Mouse (Mus musculus): ENCODE data around the gene Col7a1. TPM values are rescaled to one million over a fixed set of nuclear protein-coding genes. Genes with fewer than 3 reads are reported as not detected.

Gene Col7a1
- polyA plus RNA-seq, 1 experiment from 2014 or later = 0.64 TPM

DNA sequence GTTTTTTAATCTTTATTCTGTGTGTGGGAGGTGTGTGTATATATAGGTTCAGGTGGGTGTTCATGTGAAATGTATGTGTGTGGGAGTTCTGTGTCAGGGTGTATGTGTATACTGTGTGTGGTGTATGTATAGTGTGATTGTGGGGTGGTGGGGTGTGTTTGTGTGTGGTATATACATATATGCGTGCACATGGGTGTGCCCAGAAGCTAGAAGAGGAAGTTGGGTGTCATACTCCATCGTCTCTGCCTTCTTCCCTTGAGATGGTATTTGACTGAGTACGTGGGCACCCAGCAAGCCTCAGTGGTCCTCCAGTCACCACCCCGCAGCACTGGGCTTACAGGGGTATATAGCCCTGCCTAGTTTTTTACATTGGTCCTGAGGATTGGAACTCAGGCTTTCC lies 68.0 kb downstream of the Col7a1 start:
- no peaks in the 10 kb centered on the region for H3K27me3 ChIP-seq (ENCODE audit: control insufficient read depth, insufficient read depth, low read length)
- H3K9ac ChIP-seq (replicated peaks; ENCODE audit: low read depth, low read length) = no peak overlapping the region
- WGBS = 92% methylated on average over 4 of the region's 4 CpGs
- 0 out of 2 replicates have a peak, but pooled peaks cover 2% of the 10 kb centered on the region for H3K36me3 ChIP-seq (ENCODE audit: control insufficient read depth, insufficient read depth, low read length)
- no peak for ATAC-seq (ENCODE audit: low read depth)
- H3K9me3 ChIP-seq (ENCODE audit: control insufficient read depth, low read length) = no peaks in the 10 kb centered on the region
- H3K27ac ChIP-seq (ENCODE audit: low read depth, low read length) = no peak overlapping the region
- H3K4me2 ChIP-seq (ENCODE audit: low read depth, low read length) = no peak overlapping the region
- no peak overlapping the region for H3K4me3 ChIP-seq (ENCODE audit: low read depth, low read length)
- no peaks in the 10 kb centered on the region for H3K4me1 ChIP-seq (ENCODE audit: control insufficient read depth, insufficient read depth, low read length)

DNA sequence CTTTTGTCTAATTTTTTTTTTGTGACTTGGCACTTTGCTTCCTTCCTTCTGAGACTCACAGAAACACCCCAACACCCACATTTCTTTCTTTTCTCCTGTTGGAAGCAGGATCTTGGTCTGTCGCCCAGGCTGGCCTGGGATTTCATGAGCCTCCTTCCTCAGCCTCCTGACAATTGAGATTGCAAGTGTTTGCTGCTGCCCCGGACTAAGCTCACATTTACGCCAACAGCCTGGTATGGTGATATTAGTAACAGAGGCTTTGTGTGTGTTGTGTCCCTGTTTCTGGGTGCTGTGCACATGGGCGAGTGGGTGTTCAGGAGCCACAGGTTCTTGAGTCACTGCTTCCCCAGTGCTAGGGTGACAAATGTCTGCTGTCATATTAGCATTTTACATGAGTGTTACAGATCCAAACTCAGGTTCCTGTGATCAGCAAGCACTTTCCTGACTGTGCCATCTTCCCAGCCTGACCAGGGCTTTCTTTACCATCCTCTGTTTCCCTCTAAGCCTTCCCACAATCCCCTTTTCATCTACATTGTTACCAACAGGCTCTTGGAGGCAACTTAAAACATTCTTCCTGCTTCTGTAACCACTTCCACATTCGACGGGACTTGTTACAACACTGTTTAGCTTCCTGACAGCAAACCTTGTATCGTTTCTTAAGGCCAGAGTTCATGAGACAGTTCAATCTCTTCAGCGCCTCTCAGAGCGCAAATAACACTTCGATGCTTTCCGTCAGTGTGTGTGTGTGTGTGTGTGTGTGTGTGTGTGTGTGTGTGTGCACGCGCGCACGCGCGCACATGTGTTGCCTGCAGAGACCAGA lies 69.7 kb downstream of the Col7a1 start:
- WGBS = 92% methylated on average over 17 of the region's 17 CpGs
- H3K4me1 ChIP-seq (ENCODE audit: control insufficient read depth, insufficient read depth, low read length) = no peaks in the 10 kb centered on the region
- H3K27me3 ChIP-seq (ENCODE audit: control insufficient read depth, insufficient read depth, low read length) = no peaks in the 10 kb centered on the region
- no peaks in the 10 kb centered on the region for H3K9me3 ChIP-seq (ENCODE audit: control insufficient read depth, low read length)
- 0 out of 2 replicates have a peak, but pooled peaks cover 2% of the 10 kb centered on the region for H3K36me3 ChIP-seq (ENCODE audit: control insufficient read depth, insufficient read depth, low read length)
- no peak overlapping the region for H3K4me3 ChIP-seq (ENCODE audit: low read depth, low read length)
- no peak overlapping the region for H3K27ac ChIP-seq (ENCODE audit: low read depth, low read length)
- H3K9ac ChIP-seq (replicated peaks; ENCODE audit: low read depth, low read length) = no peak overlapping the region
- no peak for ATAC-seq (ENCODE audit: low read depth)
- no peak overlapping the region for H3K4me2 ChIP-seq (ENCODE audit: low read depth, low read length)

DNA sequence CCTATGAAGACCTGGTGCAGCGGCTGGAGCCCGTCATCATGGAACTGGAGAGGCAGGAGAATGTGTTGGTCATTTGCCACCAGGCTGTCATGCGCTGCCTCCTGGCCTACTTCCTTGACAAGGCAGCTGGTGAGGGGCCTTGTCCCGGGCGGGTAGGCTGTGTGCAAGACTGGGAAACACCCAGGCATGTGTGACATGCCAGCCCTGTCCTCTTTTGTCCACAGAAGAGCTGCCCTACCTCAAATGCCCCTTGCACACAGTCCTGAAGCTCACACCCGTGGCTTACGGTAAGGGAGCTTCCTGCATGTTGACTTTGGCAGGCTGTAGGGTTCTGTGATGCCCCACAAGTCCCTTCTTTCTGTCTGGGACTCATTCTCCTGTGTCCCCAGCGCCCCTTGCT lies 74.1 kb downstream of the Col7a1 start:
- no peak for ATAC-seq (ENCODE audit: low read depth)
- Histone ChIP-seq H3K27me3 (ENCODE audit: control insufficient read depth, insufficient read depth, low read length) (no peaks in the 10 kb centered on the region), H3K4me1 (ENCODE audit: control insufficient read depth, insufficient read depth, low read length) (no peaks in the 10 kb centered on the region), H3K4me3 (ENCODE audit: low read depth, low read length) (no peak overlapping the region), H3K9me3 (ENCODE audit: control insufficient read depth, low read length) (no peaks in the 10 kb centered on the region), H3K27ac (ENCODE audit: low read depth, low read length) (no peak overlapping the region), H3K4me2 (ENCODE audit: low read depth, low read length) (no peak overlapping the region), H3K36me3 (ENCODE audit: control insufficient read depth, insufficient read depth, low read length) (peaks cover 5% of the 10 kb centered on the region; the same call in 1 of the 2 replicates), H3K9ac (replicated peaks; ENCODE audit: low read depth, low read length) (no peak overlapping the region)
- 83% methylated on average over 8 of the region's 8 CpGs for WGBS

DNA sequence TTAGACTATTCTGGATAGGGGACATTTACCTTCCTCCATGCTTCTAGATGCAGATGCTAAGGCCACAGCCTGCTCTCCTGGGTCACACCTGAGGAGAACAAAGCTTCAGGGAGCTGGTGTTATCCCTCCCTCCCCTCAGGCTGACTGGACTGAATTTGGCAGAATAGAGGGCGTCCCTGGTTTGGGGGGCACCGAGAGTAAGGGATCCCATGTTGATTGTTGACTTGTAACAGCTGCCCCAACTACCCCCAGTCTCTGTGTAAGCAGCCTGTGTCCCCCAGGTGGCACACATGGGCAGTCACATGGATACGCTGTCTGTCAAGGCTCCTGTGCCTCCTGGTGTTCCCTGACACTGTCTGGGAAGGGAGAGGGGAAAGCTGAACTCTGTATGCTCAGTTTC lies 75.0 kb downstream of the Col7a1 start:
- Histone ChIP-seq H3K9ac (replicated peaks; ENCODE audit: low read depth, low read length) (no peak overlapping the region), H3K27ac (ENCODE audit: low read depth, low read length) (no peak overlapping the region), H3K9me3 (ENCODE audit: control insufficient read depth, low read length) (no peaks in the 10 kb centered on the region), H3K4me3 (ENCODE audit: low read depth, low read length) (no peak overlapping the region), H3K27me3 (ENCODE audit: control insufficient read depth, insufficient read depth, low read length) (no peaks in the 10 kb centered on the region), H3K4me2 (ENCODE audit: low read depth, low read length) (no peak overlapping the region), H3K4me1 (ENCODE audit: control insufficient read depth, insufficient read depth, low read length) (no peaks in the 10 kb centered on the region), H3K36me3 (ENCODE audit: control insufficient read depth, insufficient read depth, low read length) (peaks cover 4% of the 10 kb centered on the region; the same call in 1 of the 2 replicates)
- no peak for ATAC-seq (ENCODE audit: low read depth)
- WGBS = 80% methylated on average over 3 of the region's 3 CpGs

DNA sequence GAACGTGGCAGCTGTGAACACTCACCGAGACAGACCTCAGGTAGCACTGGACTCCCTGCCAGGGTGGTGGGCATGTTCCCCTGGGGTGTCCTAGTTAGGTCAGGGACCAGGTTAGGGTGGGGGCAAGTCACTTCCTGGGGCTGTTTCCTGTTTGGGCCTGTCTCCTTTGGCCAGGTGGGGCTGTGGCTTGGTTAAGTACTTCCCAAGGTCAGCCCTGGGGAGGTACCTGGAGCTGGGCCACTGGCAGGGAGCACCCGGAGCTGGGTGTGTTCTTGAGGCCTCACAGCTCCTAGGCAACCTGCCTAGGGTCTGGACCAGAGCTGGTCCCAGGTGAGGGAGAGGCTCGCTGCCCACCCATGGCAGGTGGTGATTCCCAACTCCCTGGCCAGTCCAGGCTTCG lies 75.5 kb downstream of the Col7a1 start:
- no peaks in the 10 kb centered on the region for H3K4me1 ChIP-seq (ENCODE audit: control insufficient read depth, insufficient read depth, low read length)
- ATAC-seq (ENCODE audit: low read depth) = no peak
- no peaks in the 10 kb centered on the region for H3K9me3 ChIP-seq (ENCODE audit: control insufficient read depth, low read length)
- no peak overlapping the region for H3K9ac ChIP-seq (replicated peaks; ENCODE audit: low read depth, low read length)
- no peak overlapping the region for H3K4me2 ChIP-seq (ENCODE audit: low read depth, low read length)
- 80% methylated on average over 5 of the region's 5 CpGs for WGBS
- H3K27me3 ChIP-seq (ENCODE audit: control insufficient read depth, insufficient read depth, low read length) = no peaks in the 10 kb centered on the region
- H3K4me3 ChIP-seq (ENCODE audit: low read depth, low read length) = no peak overlapping the region
- peaks cover 3% of the 10 kb centered on the region; the same call in 1 of the 2 replicates for H3K36me3 ChIP-seq (ENCODE audit: control insufficient read depth, insufficient read depth, low read length)
- no peak overlapping the region for H3K27ac ChIP-seq (ENCODE audit: low read depth, low read length)

DNA sequence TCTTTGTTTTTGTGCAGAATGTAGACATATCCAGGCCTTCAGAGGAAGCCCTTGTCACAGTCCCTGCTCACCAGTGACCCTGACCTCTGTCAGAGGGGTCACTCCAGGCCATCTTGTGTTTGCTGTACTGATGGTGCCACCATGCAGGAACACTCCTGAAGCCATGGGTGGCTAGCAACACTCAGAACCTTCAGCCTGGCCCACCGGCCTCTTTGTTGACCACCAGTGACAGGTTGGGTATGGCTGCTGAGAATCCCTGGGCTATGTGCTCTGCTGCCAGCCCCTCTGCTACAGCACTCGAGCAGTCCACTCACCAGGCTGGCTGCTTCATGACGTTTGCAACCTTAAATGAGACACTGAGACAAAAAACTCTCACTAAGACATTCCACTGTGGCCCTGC lies 76.9 kb downstream of the Col7a1 start:
- no peak overlapping the region for H3K27ac ChIP-seq (ENCODE audit: low read depth, low read length)
- H3K4me1 ChIP-seq (ENCODE audit: control insufficient read depth, insufficient read depth, low read length) = no peaks in the 10 kb centered on the region
- ATAC-seq (ENCODE audit: low read depth) = no peak
- H3K9ac ChIP-seq (replicated peaks; ENCODE audit: low read depth, low read length) = no peak overlapping the region
- H3K36me3 ChIP-seq (ENCODE audit: control insufficient read depth, insufficient read depth, low read length) = peaks cover 3% of the 10 kb centered on the region; the same call in 1 of the 2 replicates
- WGBS = 80% methylated on average over 3 of the region's 3 CpGs
- H3K9me3 ChIP-seq (ENCODE audit: control insufficient read depth, low read length) = no peaks in the 10 kb centered on the region
- H3K4me2 ChIP-seq (ENCODE audit: low read depth, low read length) = no peak overlapping the region
- H3K4me3 ChIP-seq (ENCODE audit: low read depth, low read length) = no peak overlapping the region
- no peaks in the 10 kb centered on the region for H3K27me3 ChIP-seq (ENCODE audit: control insufficient read depth, insufficient read depth, low read length)

DNA sequence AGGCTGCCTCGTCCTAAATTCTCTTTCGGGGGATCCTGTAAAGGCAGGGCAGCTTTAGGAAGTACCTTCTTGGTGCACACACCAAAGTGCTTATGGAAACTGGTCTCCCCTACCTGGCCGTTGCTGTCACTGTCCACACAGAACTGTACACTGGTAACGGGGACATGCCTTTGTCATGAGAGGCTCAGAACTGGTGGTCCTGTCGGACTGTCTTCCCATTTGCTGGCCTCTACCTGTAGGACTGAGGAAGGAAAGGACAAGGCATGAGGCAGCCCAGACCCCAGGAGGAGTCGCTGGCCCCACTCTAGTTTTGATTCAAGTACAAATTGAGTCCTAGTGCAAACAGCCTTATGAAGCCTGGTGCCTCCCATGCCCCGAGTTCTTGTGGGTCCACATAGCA lies 77.6 kb downstream of the Col7a1 start:
- Histone ChIP-seq H3K27ac (ENCODE audit: low read depth, low read length) (no peak overlapping the region), H3K4me1 (ENCODE audit: control insufficient read depth, insufficient read depth, low read length) (no peaks in the 10 kb centered on the region), H3K4me2 (ENCODE audit: low read depth, low read length) (no peak overlapping the region), H3K36me3 (ENCODE audit: control insufficient read depth, insufficient read depth, low read length) (peaks cover 3% of the 10 kb centered on the region; the same call in 1 of the 2 replicates), H3K4me3 (ENCODE audit: low read depth, low read length) (no peak overlapping the region), H3K9me3 (ENCODE audit: control insufficient read depth, low read length) (no peaks in the 10 kb centered on the region), H3K27me3 (ENCODE audit: control insufficient read depth, insufficient read depth, low read length) (no peaks in the 10 kb centered on the region), H3K9ac (replicated peaks; ENCODE audit: low read depth, low read length) (no peak overlapping the region)
- WGBS = 92% methylated on average over 7 of the region's 7 CpGs
- no peak for ATAC-seq (ENCODE audit: low read depth)

DNA sequence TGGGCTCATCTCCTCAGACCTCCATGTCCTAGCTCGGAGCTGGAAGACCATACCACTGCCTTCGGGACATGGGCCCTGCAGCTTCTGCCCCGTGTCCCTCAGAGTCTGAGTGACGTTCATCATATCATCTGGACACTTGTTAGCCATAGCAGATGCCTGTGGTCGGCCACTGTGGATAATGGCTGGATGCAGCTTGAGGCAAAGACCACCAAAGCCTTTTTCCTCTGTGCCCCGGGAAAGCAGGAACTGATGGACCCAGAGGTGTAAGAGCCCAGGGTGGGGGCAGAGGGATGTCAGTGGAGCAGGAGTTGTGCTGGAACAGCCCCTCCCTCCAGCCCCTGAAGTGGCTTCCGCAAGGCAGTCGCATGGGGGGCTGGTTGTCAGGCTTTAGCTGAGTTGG lies 78.3 kb downstream of the Col7a1 start:
- WGBS = 82% methylated on average over 8 of the region's 8 CpGs
- Histone ChIP-seq H3K9me3 (ENCODE audit: control insufficient read depth, low read length) (no peaks in the 10 kb centered on the region), H3K4me1 (ENCODE audit: control insufficient read depth, insufficient read depth, low read length) (no peaks in the 10 kb centered on the region), H3K9ac (replicated peaks; ENCODE audit: low read depth, low read length) (no peak overlapping the region), H3K36me3 (ENCODE audit: control insufficient read depth, insufficient read depth, low read length) (peaks cover 3% of the 10 kb centered on the region; the same call in 1 of the 2 replicates), H3K27ac (ENCODE audit: low read depth, low read length) (no peak overlapping the region), H3K4me2 (ENCODE audit: low read depth, low read length) (no peak overlapping the region), H3K4me3 (ENCODE audit: low read depth, low read length) (no peak overlapping the region), H3K27me3 (ENCODE audit: control insufficient read depth, insufficient read depth, low read length) (no peaks in the 10 kb centered on the region)
- no peak for ATAC-seq (ENCODE audit: low read depth)

DNA sequence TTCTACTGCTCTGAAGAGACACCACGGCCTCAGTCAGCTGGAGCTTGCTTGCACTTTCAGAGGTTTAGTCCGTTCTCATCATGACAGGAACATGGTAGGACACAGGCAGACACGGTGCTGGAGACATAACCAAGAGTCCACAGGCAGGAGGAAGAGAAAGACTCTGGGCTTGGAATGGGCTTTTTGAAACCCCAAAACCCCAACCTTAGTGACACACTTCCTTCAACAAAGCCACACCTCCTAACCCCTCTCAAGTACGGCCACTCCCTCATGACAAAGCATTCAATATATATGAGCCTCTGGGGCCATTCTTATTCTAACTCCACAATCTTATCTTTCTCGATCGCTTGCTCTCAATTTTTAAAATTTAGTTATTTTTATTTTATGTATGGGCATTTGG lies 79.0 kb downstream of the Col7a1 start:
- no peak overlapping the region for H3K9ac ChIP-seq (replicated peaks; ENCODE audit: low read depth, low read length)
- no peaks in the 10 kb centered on the region for H3K4me1 ChIP-seq (ENCODE audit: control insufficient read depth, insufficient read depth, low read length)
- 87% methylated on average over 6 of the region's 6 CpGs for WGBS
- H3K27me3 ChIP-seq (ENCODE audit: control insufficient read depth, insufficient read depth, low read length) = no peaks in the 10 kb centered on the region
- no peak for ATAC-seq (ENCODE audit: low read depth)
- H3K4me3 ChIP-seq (ENCODE audit: low read depth, low read length) = no peak overlapping the region
- H3K36me3 ChIP-seq (ENCODE audit: control insufficient read depth, insufficient read depth, low read length) = peaks cover 3% of the 10 kb centered on the region; the same call in 1 of the 2 replicates
- no peak overlapping the region for H3K27ac ChIP-seq (ENCODE audit: low read depth, low read length)
- no peaks in the 10 kb centered on the region for H3K9me3 ChIP-seq (ENCODE audit: control insufficient read depth, low read length)
- H3K4me2 ChIP-seq (ENCODE audit: low read depth, low read length) = no peak overlapping the region
